Mouse (Mus musculus): ENCODE data around the gene Vdac2. TPM values are rescaled to one million over a fixed set of nuclear protein-coding genes. Genes with fewer than 3 reads are reported as not detected.

Vdac2 gene
- polyA plus RNA-seq, 1 experiment from 2014 or later, result 313 TPM

DNA sequence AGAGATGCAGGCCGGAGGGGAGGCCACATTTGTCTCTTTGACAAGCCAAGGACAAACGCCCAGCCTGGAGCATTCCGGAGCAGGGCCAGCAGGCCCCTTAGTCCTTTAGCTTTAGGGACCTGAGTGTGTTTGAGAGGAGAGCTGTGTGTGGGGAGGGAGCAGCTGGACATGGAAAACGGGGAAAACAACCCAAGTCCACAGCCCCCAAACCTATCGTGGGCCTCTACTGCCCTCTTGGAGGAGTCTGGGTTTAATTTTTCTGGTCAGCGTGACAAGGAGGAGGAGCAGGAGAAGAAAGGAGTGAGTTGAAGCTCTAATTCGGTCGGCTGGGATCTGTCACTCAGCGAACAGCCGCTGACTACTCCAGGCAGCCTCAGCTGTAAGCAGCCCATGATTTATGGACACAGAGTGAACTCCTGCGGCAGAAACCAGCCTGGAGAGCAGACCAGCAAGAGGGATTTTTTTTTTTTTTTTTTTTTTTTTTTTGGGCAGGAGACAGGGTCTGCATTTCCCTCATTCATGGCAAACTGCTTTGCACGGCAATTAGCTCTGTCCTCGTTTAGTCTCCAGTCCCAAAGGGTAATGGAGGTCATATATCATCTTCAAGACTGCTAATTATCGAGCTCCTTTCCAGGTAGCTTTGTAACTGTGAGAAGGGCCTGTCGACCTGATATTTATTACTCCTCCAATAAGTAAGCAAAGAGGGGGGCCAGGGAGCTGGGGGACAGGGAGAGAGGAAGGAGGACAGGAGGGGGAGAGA lies 66.7 kb downstream of the Vdac2 start:
- no peaks in the 10 kb centered on the region for H3K9me3 ChIP-seq (ENCODE audit: control insufficient read depth, low read length)
- ATAC-seq (ENCODE audit: insufficient number of reproducible peaks, low FRiP score, low TSS enrichment, low read depth) (peak; percentile 87), DNase-seq (ENCODE audit: low spot score) (peak; percentile 80)
- no peaks in the 10 kb centered on the region for H3K36me3 ChIP-seq (ENCODE audit: control insufficient read depth, insufficient read depth, low read length)
- no peak overlapping the region for H3K4me3 ChIP-seq (ENCODE audit: low read depth, low read length)
- peak overlapping the region; percentile 12; the same call in 1 of the 2 replicates for H3K9ac ChIP-seq (ENCODE audit: low read length)
- peak overlapping the region; percentile 41 for H3K4me2 ChIP-seq (ENCODE audit: low read depth, severe bottlenecking)
- H3K27me3 ChIP-seq (ENCODE audit: control insufficient read depth, insufficient read depth, low read length), result no peaks in the 10 kb centered on the region
- H3K27ac ChIP-seq (replicated peaks; ENCODE audit: low read depth, low read length), result 0 out of 2 replicates have a peak overlapping the region, but pooled peaks have one; percentile 42
- 2% methylated on average over 15 of the region's 15 CpGs for WGBS
- peaks cover 14% of the 10 kb centered on the region for H3K4me1 ChIP-seq (ENCODE audit: control insufficient read depth, insufficient read depth, low read length)

DNA sequence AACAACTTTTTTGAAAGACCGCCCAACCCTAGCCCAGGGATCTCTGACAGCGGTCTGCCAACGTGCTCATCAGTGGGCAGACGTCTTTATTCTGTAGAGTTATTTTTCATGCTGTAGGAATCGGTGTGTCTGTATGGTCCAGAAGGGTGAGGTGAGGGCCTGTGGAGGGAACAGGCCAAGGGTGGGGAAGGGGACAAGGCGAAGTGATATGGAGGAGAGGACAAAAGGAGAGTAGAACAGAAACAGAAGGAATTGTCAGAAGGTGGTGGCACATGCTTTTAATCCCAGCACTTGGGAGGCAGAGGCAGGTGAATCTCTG lies 67.3 kb downstream of the Vdac2 start:
- peak; percentile 57 for DNase-seq (ENCODE audit: low spot score)
- no peak for ATAC-seq (ENCODE audit: insufficient number of reproducible peaks, low FRiP score, low TSS enrichment, low read depth)
- Histone ChIP-seq H3K27ac (replicated peaks; ENCODE audit: low read depth, low read length) (no peak overlapping the region), H3K9me3 (ENCODE audit: control insufficient read depth, low read length) (no peaks in the 10 kb centered on the region), H3K4me3 (ENCODE audit: low read depth, low read length) (no peak overlapping the region), H3K27me3 (ENCODE audit: control insufficient read depth, insufficient read depth, low read length) (no peaks in the 10 kb centered on the region), H3K9ac (ENCODE audit: low read length) (no peak overlapping the region), H3K36me3 (ENCODE audit: control insufficient read depth, insufficient read depth, low read length) (no peaks in the 10 kb centered on the region), H3K4me1 (ENCODE audit: control insufficient read depth, insufficient read depth, low read length) (peaks cover 14% of the 10 kb centered on the region), H3K4me2 (ENCODE audit: low read depth, severe bottlenecking) (no peak overlapping the region)
- 15% methylated on average over 6 of the region's 6 CpGs for WGBS

Other genes starting within 250 kb of the Vdac2 start
- gene Dupd1, start 110.7 kb upstream of the Vdac2 start, polyA plus RNA-seq (2014; fragmentation: Nextera tagmentation; extraction: Ambion mirVana), result 0.21 and 0.55 TPM in 2 replicates
- gene Samd8, start 74.7 kb upstream of the Vdac2 start, polyA plus RNA-seq (2014; fragmentation: Nextera tagmentation; extraction: Ambion mirVana), result 9.7 and 11.4 TPM in 2 replicates
- gene Dusp13, start 74.1 kb upstream of the Vdac2 start, polyA plus RNA-seq (2014; fragmentation: Nextera tagmentation; extraction: Ambion mirVana), result 0.47 and 0.52 TPM in 2 replicates
- 14.3 and 18.7 TPM in 2 replicates for gene Comtd1, start 23.7 kb downstream of the Vdac2 start, polyA plus RNA-seq (2014; fragmentation: Nextera tagmentation; extraction: Ambion mirVana)
- 12.8 and 16.1 TPM in 2 replicates for gene Zfp503, start 164.4 kb downstream of the Vdac2 start, polyA plus RNA-seq (2014; fragmentation: Nextera tagmentation; extraction: Ambion mirVana)
- 0.20 and 0.52 TPM in 2 replicates for gene Lrmda, start 194.5 kb downstream of the Vdac2 start, polyA plus RNA-seq (2014; fragmentation: Nextera tagmentation; extraction: Ambion mirVana)